Mouse (Mus musculus) hindbrain, embryonic 15.5 days (tissue): ENCODE measurements around the gene Msx1. TPM values are rescaled to one million over a fixed set of nuclear protein-coding genes. Genes with fewer than 3 reads are reported as not detected.
A peak's percentile ranks its signal among the peaks of the same experiment; 100 is the strongest.

Experiments
- ATAC-seq: fragments of 200-750 bp; cut with Nextera tagmentation; 2 replicates; pipeline ENCODE4 v1.8.0; 2017; ENCODE audit warnings: low read depth, moderate number of reproducible peaks, moderate TSS enrichment; ENCODE audit not compliant: low FRiP score
- H3K27ac ChIP-seq: fragments of 300-500 bp; sonication (generic); replicated peaks from 2 replicates; pipeline ENCODE4 v1.5.1; 2015; ENCODE audit warnings: mild to moderate bottlenecking, inconsistent platforms
- H3K27me3 ChIP-seq: fragments of 300-500 bp; sonication (generic); 2 replicates; pipeline ENCODE4 v1.6.1; 2015; ENCODE audit warnings: control low read depth, inconsistent platforms
- H3K36me3 ChIP-seq: fragments of 300-500 bp; sonication (generic); 2 replicates; pipeline ENCODE4 v1.6.1; 2015; ENCODE audit warnings: control low read depth, inconsistent platforms
- H3K4me1 ChIP-seq: fragments of 300-500 bp; sonication (generic); replicated peaks from 2 replicates; pipeline ENCODE4 v1.6.1; 2015; ENCODE audit warnings: control low read depth, inconsistent platforms
- H3K4me2 ChIP-seq: fragments of 300-500 bp; sonication (generic); 2 replicates; pipeline ENCODE4 v1.6.1; 2015; ENCODE audit warnings: moderate library complexity, mild to moderate bottlenecking, inconsistent platforms
- H3K4me3 ChIP-seq: fragments of 300-500 bp; sonication (generic); 2 replicates; pipeline ENCODE4 v1.5.1; 2015; ENCODE audit warnings: mild to moderate bottlenecking, inconsistent platforms
- H3K9ac ChIP-seq: fragments of 300-500 bp; sonication (generic); 2 replicates; pipeline ENCODE4 v1.6.1; 2015; ENCODE audit warnings: inconsistent platforms
- H3K9me3 ChIP-seq: fragments of 300-500 bp; sonication (generic); 2 replicates; pipeline ENCODE4 v1.6.1; 2016; ENCODE audit warnings: control low read depth, inconsistent platforms
- WGBS: fragments of 180-500 bp; shearing (Covaris S2); methylation state at CpG from one replicate; pipeline ENCODE4 v1.1.7; 2015; 5-methylcytosine and 5-hydroxymethylcytosine counted together
- polyA plus RNA-seq: library from polyadenylated mRNA; unstranded; fragments of >200 nt; fragmentation: Nextera tagmentation; extraction: Ambion mirVana; gene quantifications from 2 replicates; pipeline ENCODE4 v1.2.1, GENCODE M21; 2015

The Msx1 gene
- polyA plus RNA-seq, 1 experiment from 2014 or later = 36.7 TPM

- Histone ChIP-seq H3K4me2 (peak overlapping the region; percentile 34), H3K27ac (no peak overlapping the region), H3K9ac (no peak overlapping the region), H3K4me1 (peaks cover 18% of the 10 kb centered on the region), H3K4me3 (peak overlapping the region; percentile 8; the same call in 1 of the 2 replicates), H3K9me3 (no peaks in the 10 kb centered on the region), H3K36me3 (no peaks in the 10 kb centered on the region), H3K27me3 (peaks cover 78% of the 10 kb centered on the region)
- ATAC-seq = peak; percentile 33; the same call in 1 of the 2 replicates
- under 1% methylated on average over 46 of the region's 46 CpGs for WGBS
Observed at GRCm38 (mm10) chr5:37816907-37817657, 7.3 kb downstream of the Msx1 start.

GRCm38 (mm10) chr5:37815909-37816308 is 8.5 kb downstream of the Msx1 start:
- no peak overlapping the region for H3K27ac ChIP-seq
- no peak overlapping the region for H3K4me2 ChIP-seq
- no peak overlapping the region for H3K9ac ChIP-seq
- peaks cover 72% of the 10 kb centered on the region for H3K27me3 ChIP-seq
- H3K4me3 ChIP-seq = no peak overlapping the region
- 83% methylated on average over 4 of the region's 4 CpGs for WGBS
- H3K36me3 ChIP-seq = no peaks in the 10 kb centered on the region
- ATAC-seq = no peak
- H3K9me3 ChIP-seq = no peaks in the 10 kb centered on the region
- H3K4me1 ChIP-seq = peaks cover 13% of the 10 kb centered on the region

GRCm38 (mm10) chr5:37814169-37814568 is 10.2 kb downstream of the Msx1 start:
- Histone ChIP-seq H3K4me1 (peaks cover 13% of the 10 kb centered on the region), H3K4me3 (no peak overlapping the region), H3K27me3 (peaks cover 57% of the 10 kb centered on the region), H3K4me2 (no peak overlapping the region), H3K27ac (no peak overlapping the region), H3K9ac (no peak overlapping the region), H3K9me3 (no peaks in the 10 kb centered on the region), H3K36me3 (no peaks in the 10 kb centered on the region)
- ATAC-seq = no peak

- H3K27me3 ChIP-seq = no peaks in the 10 kb centered on the region
- no peaks in the 10 kb centered on the region for H3K36me3 ChIP-seq
- H3K4me2 ChIP-seq = no peak overlapping the region
- 90% methylated on average over 6 of the region's 6 CpGs for WGBS
- H3K4me1 ChIP-seq = no peaks in the 10 kb centered on the region
- no peak for ATAC-seq
- H3K9me3 ChIP-seq = no peaks in the 10 kb centered on the region
- H3K4me3 ChIP-seq = no peak overlapping the region
- H3K9ac ChIP-seq = no peak overlapping the region
- H3K27ac ChIP-seq = no peak overlapping the region
Observed at GRCm38 (mm10) chr5:37805291-37805690, 19.1 kb downstream of the Msx1 start.

GRCm38 (mm10) chr5:37804512-37805118 is 19.8 kb downstream of the Msx1 start:
- H3K36me3 ChIP-seq = no peaks in the 10 kb centered on the region
- H3K4me1 ChIP-seq = no peaks in the 10 kb centered on the region
- no peak overlapping the region for H3K4me3 ChIP-seq
- WGBS = 68% methylated on average over 8 of the region's 8 CpGs
- H3K9me3 ChIP-seq = no peaks in the 10 kb centered on the region
- H3K4me2 ChIP-seq = no peak overlapping the region
- no peak overlapping the region for H3K9ac ChIP-seq
- H3K27ac ChIP-seq = no peak overlapping the region
- H3K27me3 ChIP-seq = no peaks in the 10 kb centered on the region
- ATAC-seq = no peak

DNA sequence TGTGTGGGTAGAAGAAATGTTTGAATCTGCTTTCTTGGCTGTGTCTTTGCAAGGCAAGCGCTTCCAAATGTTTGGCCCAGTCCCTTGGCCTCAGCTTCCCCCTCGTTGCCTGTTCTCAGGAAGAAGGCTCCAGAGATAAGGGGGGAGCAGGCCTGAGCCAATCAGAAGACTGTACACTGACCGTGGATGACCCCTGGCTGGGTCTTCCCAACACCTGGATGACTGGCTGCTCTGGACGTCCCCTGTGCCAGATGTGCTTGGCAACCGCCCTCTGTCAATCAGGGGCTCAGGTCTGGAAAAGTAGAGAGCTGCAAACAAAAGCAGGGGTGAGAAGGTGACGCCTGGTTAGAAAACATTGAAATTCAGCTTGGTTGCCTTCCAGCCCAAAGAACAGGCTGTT is 27.1 kb downstream of the Msx1 start:
- no peak for ATAC-seq
- no peak overlapping the region for H3K4me3 ChIP-seq
- no peaks in the 10 kb centered on the region for H3K27me3 ChIP-seq
- no peaks in the 10 kb centered on the region for H3K9me3 ChIP-seq
- no peaks in the 10 kb centered on the region for H3K4me1 ChIP-seq
- 80% methylated on average over 6 of the region's 6 CpGs for WGBS
- no peak overlapping the region for H3K27ac ChIP-seq
- no peak overlapping the region for H3K4me2 ChIP-seq
- H3K9ac ChIP-seq = no peak overlapping the region
- H3K36me3 ChIP-seq = no peaks in the 10 kb centered on the region

GRCm38 (mm10) chr5:37796751-37797150 is 27.6 kb downstream of the Msx1 start:
- Histone ChIP-seq H3K4me1 (no peaks in the 10 kb centered on the region), H3K9ac (no peak overlapping the region), H3K9me3 (no peaks in the 10 kb centered on the region), H3K27ac (no peak overlapping the region), H3K36me3 (no peaks in the 10 kb centered on the region), H3K4me3 (no peak overlapping the region), H3K27me3 (no peaks in the 10 kb centered on the region), H3K4me2 (no peak overlapping the region)
- no peak for ATAC-seq
- WGBS = 80% methylated on average over 5 of the region's 5 CpGs

- Histone ChIP-seq H3K27ac (no peak overlapping the region), H3K27me3 (0 out of 2 replicates have a peak, but pooled peaks cover 2% of the 10 kb centered on the region), H3K4me1 (no peaks in the 10 kb centered on the region), H3K9me3 (no peaks in the 10 kb centered on the region), H3K4me2 (no peak overlapping the region), H3K4me3 (no peak overlapping the region), H3K9ac (no peak overlapping the region), H3K36me3 (no peaks in the 10 kb centered on the region)
- WGBS = 92% methylated on average over 6 of the region's 6 CpGs
- ATAC-seq = no peak
Observed at GRCm38 (mm10) chr5:37795691-37796090, 28.7 kb downstream of the Msx1 start.

DNA sequence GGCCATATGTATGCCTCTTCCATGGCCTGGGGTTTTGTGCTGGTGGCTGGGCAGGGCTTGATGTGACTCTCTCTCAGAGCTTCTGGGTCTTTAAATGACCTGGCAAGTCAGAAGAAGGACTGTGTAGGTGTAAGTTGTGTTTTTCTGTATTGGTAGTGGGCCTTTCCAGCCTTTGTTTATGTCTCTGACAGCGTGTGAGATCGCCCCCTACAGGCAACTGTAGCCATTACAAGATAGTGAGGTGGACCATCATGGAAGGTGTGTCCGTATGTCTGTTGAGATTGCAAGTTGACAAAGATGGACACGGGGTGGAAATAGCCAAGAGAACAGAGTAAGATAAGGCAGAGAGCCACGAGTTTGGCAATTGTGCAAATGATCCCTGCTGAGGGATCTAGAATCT is 32.2 kb downstream of the Msx1 start:
- H3K27ac ChIP-seq = no peak overlapping the region
- no peaks in the 10 kb centered on the region for H3K4me1 ChIP-seq
- H3K9ac ChIP-seq = no peak overlapping the region
- H3K36me3 ChIP-seq = no peaks in the 10 kb centered on the region
- 62% methylated on average over 5 of the region's 5 CpGs for WGBS
- no peak overlapping the region for H3K4me3 ChIP-seq
- H3K27me3 ChIP-seq = 0 out of 2 replicates have a peak, but pooled peaks cover 2% of the 10 kb centered on the region
- H3K9me3 ChIP-seq = no peaks in the 10 kb centered on the region
- no peak overlapping the region for H3K4me2 ChIP-seq
- no peak for ATAC-seq

- 83% methylated on average over 9 of the region's 9 CpGs for WGBS
- H3K36me3 ChIP-seq = no peaks in the 10 kb centered on the region
Observed at GRCm38 (mm10) chr5:37784847-37785391, 39.5 kb downstream of the Msx1 start.

DNA sequence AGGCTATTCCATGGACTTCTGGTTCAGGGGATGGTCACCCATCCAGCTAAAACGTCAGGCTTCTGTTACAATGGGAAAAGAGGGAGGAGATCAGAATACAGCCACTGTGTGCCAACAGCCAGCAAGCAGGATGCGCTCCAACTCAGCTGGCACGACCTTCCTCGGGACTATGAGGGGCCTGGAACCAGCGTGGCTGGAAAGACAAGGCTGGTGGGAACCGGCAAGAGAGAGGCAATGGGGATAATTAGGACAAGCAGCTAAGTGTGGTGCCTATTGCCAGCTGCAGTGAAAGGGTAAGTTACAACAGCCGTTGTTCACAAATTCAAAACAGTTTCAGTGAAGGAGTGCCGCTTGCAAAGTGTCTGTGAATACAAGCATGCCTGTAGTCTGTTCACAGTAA is 41.1 kb downstream of the Msx1 start:
- Histone ChIP-seq H3K9ac (no peak overlapping the region), H3K4me2 (no peak overlapping the region), H3K9me3 (no peaks in the 10 kb centered on the region), H3K36me3 (no peaks in the 10 kb centered on the region), H3K27me3 (no peaks in the 10 kb centered on the region), H3K4me1 (no peaks in the 10 kb centered on the region), H3K27ac (no peak overlapping the region), H3K4me3 (no peak overlapping the region)
- ATAC-seq = no peak
- WGBS = 59% methylated on average over 8 of the region's 8 CpGs

More at GRCm38 (mm10) chr5:37784847-37785391, 39.5 kb downstream of the Msx1 start:
- Histone ChIP-seq H3K4me2 (no peak overlapping the region), H3K4me1 (no peaks in the 10 kb centered on the region), H3K27ac (no peak overlapping the region), H3K9ac (no peak overlapping the region), H3K9me3 (no peaks in the 10 kb centered on the region), H3K27me3 (no peaks in the 10 kb centered on the region), H3K4me3 (no peak overlapping the region)
- ATAC-seq = no peak

DNA sequence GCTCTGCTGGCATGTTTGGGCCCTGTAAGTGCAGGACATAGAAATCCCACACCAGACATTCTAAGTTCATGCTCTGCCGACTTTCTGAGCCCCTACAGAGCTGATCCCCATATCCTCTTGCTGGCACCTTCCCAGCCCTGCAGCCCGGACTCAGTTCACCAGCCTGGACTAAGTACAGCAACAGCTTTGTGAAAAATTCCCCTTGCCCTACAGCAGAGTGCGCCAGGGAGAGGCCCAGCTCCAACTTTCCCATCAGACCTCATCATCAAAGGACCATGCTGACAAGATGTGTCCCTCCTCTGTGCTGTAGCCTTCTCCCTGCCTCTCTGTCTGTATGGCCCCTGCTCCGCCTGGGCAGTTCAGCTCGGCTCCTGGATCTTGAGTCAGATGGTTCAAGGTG is 48.7 kb downstream of the Msx1 start:
- 47% methylated on average over 5 of the region's 5 CpGs for WGBS
- no peak for ATAC-seq
- Histone ChIP-seq H3K36me3 (no peaks in the 10 kb centered on the region), H3K4me3 (no peak overlapping the region), H3K27me3 (peaks cover 32% of the 10 kb centered on the region), H3K4me1 (no peaks in the 10 kb centered on the region), H3K27ac (no peak overlapping the region), H3K9ac (no peak overlapping the region), H3K9me3 (no peaks in the 10 kb centered on the region), H3K4me2 (no peak overlapping the region)
